Mouse (Mus musculus) left cerebral cortex, adult 9 months (tissue): ENCODE measurements at regions not wholly inside any gene's neighbourhood (a gene's known extent, or its start where the extent isn't known, plus 50 kb on each side); places are given as distances from the start of the nearest gene placed in this dataset.

ENCODE experiments used
- DNase-seq, 2 experiments: peaks; one replicate each; pipeline ENCODE4 v3.0.0; 2022; ENCODE audit warnings: low spot score in 2 of 2

DNA sequence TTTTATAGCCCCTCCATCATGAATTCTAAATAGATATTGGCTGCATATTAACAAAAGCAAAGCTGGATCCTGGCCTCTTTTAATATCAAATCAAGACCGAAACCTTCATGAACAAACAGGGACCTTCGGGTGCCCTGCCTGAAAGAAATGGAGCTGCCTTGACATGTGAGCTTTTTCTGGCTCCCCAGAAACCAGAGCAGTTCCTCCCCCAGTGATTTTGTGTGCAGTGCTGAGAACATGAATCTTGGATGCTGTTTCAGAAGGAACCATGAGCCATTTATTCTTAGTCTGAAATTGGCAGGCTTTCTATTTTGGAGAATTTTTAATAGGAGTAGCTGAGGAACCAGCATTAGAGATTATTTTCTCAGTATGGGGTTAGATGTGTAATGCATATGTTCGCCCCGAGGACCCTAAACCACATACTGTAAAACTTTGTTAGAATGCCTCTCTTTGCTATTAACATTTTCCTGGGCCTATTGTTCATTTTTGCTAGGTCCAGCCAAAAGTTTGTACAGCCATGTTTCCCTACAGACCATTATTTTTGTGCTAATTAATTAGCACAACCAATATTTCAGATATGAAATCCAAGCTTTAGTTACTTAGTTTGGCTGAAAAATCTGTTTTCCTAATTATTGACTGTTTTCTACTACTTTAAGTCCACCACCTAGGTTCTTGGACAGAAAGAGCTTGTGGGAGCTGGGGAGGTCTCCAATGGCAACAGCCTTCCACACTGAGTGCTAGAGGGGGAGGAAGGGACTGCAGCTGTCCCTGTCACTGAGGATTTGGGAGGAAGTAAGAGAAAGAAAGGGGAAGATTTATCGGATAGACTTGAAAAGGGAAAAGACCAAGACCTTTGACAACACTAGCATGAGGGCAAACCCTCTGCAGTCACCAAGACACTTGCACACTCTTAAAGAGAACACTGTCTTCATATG, 613.0 kb downstream of the Nfib start:
- peak; percentile 32 for DNase-seq

DNA sequence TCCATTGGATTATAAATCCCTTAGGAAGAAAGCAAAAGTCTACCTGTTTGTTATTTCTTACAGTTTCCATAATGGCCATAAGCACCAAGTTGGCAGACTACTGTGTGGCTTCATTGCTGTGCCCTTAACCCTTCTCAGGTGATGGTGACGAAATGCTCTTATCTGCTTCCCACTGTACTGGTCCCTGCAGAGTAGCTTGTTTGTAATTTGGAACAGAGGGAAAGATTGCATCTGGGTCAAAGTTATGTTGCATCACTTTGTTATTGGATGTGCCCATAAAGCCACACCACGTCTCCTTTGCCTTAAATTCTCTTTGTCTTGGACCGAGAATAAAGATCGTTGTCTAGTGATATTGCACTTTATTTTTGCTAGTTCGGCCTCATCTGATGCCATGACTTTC, 615.9 kb downstream of the Nfib start:
- no peak for DNase-seq

DNA sequence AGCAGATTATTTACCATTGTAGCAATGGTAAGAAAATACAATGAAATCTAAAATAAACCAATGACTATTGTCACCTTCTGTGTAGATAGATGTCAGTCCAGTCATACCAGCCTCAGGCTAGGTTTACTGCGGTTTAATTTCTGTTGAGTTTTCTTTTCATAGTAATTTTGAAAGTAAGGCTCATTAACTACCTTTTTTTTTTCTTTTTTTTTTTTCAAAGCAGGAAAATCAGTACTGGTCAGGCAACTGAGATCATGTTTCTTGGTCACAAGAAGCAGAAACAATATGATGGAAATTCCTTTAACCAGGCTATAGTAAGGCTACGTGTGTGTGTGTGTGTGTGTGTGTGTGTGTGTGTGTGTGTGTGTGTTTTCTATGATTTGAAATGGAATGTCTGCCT, 622.0 kb downstream of the Nfib start:
- no peak for DNase-seq

DNA sequence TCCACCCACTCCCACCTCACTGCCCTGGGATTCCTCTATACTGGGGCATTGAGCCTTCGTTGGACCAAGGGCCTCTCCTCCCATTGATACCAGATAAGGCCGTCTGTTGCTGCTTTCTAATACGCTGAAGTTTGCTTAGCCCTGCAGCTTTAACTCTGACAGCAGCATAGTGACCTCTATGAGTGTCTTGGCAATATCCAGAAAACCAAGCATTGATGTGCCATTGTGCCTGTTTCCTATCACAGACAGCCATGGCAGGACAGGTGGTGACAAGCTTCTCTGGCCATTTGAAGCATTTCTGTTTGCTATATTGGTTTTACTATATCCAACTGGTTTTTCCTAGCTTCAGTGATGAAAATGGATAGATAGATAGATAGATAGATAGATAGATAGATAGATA, 625.4 kb upstream of the Mpdz start:
- DNase-seq, result no peak

DNA sequence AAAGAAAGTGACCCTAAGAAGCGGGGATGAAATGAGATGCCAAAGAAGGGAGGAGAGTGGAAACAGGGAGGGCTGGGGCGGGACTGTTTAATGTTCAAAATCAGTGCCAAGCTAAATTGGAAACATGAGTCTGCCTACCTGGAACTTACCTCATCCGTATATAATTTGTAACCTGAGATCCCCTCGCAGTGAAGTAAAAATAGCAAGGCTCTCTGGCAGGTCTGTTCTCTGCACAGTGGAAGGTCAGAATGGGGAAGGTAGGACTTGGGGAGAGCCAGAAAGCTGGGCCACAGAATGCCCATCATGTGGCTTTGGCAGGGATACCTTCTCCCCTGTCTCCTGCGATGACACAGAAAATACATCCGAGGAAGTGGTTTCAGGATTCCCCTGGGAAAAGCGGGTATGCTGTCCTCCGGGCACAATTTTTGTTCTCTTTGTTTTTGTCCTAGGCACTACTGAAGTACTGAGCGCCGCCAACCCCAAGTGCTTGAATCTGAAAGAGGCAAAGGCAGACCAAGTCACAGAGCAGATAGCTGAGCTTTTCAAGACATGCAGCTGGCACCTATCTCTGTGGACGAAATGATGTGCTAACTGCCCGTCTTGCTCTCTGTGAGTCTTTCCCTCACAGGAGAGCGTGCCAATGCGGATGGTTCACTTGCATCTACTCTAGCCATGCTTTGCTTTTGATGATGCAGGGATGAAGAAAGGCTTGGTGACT, 623.2 kb upstream of the Mpdz start:
- DNase-seq, result no peak

DNA sequence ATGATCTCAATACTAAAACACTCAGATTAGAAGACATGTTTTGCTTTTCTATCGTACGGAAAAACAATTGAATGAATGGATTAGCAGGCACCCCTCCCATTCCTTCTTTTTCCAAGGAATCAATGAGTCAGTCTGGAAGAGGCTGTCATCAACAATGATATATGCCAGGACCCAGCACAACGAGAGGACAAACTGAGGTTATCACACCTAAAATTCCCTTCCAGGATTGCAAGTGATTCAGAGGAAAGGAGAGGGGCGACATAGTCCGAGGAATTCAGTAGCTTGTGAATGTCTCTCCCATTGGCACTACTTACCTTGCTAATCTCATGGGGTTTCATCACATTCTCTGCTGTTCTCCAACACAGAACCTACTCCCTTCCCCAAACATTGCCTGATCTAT, 620.1 kb upstream of the Mpdz start:
- no peak for DNase-seq

DNA sequence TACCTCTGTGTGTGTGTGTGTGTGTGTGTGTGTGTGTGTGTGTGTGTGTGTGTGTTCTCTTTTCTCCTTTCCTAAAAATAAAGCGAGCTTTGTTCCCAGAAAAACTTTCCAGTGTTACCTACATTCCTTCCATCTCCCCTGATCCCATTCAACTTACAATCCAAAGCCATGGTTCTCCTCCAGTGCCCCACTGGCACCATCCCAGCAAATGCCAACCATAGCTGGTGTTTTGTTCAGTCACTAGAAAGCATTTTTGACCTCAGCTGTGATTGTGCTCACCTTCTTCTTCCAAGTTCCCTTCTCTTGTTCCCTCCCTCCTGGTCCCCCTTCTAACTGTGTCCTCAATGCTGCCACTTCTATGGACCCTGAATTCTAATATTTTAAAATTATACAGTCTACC, 614.1 kb upstream of the Mpdz start:
- no peak for DNase-seq

DNA sequence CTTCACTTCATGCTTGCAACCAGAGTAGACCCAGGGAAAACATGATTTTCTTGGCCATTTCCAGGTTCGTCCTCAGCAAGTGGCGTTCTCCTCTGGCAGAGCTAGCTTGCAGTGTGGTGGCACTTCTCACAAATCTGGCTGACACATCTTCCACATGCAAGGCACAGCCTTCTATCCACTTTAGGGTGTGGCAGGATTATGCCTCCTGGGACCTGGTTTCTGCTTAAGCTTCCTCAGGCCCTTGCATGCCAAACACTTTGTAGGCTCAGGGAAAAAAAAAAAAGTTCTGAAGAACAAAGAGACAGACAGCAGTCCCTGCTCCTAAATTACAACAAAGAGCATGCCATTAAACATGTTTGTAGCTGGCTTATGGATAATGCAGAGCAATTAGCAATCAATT, 605.6 kb upstream of the Mpdz start:
- DNase-seq, result no peak

DNA sequence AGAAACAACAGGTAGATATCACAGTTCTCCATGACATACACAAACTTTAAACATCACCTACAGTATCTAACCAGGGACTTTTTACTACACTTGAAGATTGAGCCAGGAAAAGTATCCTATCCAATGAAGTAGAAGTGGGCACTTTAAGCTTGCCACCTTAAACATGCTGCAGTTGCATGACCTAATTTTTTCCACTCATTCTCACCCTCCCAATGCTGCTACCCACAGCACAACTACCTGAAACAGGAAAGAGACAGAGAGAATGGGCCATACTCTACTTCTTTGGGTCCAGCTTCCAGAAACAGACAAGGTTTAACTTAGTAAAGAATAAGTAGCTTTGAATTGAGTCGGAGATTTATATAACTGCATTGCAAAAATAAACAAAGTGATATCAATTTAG, 594.9 kb upstream of the Mpdz start:
- DNase-seq, result no peak

DNA sequence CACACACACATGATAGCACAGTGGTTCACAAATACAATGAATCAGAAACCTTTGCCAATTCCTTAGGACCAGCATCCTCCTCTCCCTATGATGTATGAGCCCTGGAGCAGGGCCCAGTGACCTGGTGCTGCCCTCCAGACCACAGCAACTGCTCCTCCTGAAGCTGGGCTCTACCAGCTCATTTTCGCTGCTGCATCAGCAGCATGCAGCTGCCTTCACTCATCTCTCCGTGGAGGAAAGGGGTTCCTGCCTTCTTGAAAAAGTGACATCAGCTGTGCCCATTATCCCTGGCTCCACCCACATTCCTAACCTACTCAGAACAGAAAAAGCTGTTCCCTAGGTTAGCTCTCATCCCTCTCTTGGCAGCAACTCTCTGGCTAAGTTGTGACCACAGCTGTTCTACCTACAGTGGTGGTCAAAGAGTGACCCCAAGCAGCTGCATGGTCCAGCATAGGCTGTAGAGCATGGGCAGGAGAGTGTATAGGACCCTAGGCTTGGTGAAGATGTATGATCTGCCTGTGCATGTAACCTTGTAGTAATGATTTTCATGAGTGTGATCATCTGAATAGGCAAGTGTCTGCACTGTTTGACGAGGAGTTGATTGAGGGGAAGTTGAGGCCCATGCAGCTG, 592.6 kb upstream of the Mpdz start:
- no peak for DNase-seq

DNA sequence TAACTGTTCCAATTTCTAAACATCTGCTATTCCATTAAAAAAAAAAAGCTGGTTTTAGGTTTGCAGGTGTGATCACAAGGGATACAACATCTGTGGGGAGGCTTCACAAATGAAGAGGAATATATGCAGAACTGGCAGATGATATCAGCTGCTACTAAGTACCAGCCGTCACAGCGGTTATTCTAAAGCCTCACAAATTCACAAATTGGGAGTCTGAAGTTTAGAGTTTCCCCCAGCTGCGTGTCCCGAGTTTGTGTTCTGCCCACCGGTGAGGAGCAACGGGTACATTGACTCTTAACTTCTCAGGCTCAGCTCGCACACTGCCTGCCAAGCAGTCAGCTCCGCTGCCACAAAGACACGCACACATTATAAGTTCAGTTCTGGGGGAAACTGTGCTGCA, 586.6 kb upstream of the Mpdz start:
- DNase-seq, result no peak

DNA sequence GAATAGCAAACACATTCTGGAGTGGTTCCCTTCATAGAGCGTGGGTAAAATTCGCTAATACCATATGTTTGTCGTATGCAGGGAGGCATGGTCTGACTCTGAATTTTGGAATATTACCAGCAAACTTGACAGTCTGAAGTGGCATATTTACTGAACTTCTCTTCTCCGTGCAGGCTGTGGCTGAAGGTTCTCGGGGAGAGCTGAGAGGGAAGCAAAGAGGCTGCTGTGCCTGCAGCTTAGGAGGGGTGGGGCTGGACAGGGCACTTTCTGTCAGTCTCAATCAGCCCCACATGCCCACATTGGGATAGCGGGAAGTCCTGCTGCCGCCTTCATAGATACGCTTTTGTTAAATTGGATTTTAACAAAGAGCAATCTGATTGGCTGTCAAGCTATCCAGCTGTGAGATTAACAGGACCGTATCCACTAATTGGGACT, 584.8 kb upstream of the Mpdz start:
- DNase-seq, result no peak

DNA sequence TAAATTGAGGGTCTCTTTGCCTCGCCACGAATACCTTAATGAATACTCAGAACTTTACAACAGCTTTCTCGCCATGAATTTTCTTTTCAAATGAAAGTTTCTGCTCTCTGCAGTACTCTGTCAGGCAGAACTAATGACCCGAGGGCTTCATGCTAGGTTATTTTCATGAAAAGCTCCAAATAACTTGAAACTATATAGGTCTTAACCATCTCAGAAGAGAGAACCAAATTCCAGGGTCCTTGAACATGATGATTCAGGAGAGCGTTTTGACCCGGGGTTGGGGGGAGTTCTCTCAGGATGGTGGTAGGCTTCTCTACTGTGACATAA, 558.8 kb upstream of the Mpdz start:
- no peak for DNase-seq

DNA sequence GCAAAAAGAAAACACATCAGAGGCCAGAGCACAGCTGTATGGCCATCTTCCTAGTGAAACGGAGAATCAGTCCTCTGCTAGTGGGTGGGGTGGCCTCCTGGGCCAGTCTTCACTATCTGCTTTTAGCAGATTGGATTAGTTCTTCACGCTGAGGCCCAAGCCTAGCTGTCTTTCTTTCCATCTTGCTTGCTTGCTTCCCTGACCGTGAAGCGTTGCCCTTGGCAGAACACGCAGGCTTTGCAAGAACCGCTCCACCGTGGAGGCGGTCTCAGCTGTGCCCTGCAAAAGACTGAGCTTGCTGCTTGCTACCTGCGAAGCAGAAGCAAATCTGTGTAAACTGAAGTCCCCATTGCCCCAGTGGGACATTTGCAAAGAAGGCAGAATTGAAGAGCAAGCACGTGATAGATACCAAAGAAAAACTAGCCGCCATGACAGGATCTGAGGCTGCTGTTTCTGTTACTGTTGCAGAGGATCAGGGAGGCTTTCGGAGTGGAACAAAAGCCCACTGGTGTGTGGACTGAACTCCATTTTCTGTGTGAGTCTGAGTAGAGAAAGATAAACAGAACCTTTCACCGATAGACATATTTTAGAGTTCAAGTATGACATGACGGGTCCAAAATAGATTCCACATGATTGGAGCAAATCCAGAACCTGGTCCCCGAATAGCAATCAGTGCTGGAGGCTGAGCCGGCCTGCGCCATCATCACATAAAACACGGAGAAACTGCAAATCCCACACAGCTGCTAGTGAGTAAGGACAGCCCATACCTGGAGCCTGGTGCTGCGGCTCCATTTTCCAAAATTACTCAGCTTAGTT, 558.2 kb upstream of the Mpdz start:
- peak in 1 of 2 experiments; percentile 7 for DNase-seq

DNA sequence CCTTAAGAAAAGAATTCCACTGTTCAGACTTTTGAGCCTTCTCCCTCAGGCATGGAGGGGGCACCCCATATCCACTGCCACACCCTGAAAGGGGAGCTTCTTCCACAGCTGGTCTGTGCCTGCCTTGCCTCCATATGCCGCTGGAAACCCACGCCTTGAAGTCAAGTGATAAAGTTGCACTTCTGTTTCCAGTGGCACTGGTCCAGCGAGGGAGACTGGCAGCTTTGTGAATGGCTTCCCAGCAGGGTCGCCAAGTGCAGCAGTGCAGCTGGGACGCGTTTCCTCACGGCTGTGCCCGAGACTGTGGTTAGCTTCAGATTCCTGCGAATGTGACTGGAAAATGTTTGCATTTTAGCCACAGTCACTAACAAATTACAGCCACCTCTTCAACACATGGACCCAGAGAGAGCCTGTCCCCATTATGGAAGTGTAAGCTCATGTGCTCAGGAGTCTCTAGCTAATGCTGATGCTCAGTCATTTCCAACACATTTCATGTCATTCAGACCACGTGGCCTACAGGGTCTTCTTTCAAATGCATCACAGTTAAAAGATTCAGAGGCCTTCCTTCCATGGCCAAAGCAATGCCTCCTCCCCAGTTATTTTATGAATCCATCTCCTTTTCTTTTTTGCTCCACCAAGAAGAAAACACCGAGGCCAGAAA, 557.2 kb upstream of the Mpdz start:
- peak in 1 of 2 experiments; percentile 38 for DNase-seq

DNA sequence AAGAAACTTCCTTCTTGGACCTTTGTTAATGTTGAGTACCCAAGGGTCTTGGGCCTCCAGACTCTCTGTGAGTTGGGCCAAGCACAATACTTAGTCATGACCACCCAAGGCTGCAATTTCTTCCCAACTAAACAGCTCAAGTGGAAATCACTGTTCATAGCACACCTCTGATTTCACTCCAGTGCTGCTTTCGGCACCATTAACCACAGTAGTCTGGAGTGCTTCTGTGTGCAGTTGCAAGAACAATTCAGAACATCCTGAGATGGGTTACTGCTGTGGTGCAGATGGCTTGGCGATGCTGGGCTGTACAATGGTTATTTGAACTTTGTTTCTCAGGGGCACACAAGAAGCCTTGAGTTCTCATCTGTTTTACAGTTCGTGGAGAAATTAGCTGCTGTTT, 556.5 kb upstream of the Mpdz start:
- DNase-seq, result no peak

DNA sequence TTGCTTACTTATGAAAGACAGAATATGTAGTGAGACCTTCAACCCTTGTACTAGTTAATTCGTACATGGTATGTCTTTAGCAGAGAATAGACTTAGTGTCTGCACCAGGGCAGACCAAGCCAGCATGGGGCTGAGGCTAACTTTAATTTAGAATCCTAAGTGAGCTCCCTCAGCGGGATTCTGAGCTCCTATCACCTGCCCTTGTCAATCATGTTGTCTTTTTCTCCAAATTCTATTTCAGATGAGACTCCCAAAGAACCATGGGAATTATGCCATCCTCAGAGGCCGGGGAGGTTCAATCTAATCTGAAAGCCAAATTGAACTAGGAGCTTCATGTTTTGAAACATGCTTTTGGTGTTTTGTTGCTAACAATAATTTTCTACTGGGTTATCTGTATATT, 553.8 kb upstream of the Mpdz start:
- no peak for DNase-seq

DNA sequence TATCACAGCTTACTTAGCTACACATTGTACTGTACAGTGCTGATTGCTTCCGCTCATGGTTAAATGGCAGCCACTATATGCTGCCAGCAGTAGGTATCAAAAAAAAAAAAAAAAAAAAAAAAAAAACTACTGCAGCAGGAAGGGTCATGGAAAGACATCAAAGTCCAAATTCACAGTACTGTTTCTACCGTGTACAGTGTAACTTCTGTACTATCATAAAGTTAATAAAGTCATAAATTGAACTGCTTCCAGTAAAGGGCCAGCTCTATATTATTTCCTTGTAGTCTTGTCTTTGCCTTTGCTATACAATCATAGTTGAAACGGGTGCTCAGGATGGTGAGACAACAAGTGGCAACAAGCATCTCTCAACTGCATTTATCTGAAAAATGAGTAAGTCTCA, 552.6 kb upstream of the Mpdz start:
- DNase-seq, result no peak

DNA sequence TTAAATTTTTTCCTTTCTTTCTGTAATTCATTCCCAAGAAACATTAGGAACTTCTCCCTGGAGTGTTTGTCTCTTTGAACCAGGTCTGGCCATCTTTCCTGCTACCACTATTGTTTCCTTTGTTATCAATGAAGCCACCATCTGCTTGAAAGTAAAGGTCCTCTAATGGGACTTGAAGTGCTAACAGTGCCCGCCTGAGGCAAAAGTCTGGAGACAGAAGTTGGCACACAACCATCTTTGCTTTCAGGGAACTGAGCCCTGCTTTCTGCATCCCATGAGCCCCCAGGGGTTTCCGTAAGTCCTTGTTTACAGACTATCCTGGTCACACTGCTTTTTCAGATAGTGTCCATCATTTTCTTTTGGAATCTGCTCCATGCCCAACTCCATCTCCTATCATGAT, 546.2 kb upstream of the Mpdz start:
- no peak for DNase-seq

DNA sequence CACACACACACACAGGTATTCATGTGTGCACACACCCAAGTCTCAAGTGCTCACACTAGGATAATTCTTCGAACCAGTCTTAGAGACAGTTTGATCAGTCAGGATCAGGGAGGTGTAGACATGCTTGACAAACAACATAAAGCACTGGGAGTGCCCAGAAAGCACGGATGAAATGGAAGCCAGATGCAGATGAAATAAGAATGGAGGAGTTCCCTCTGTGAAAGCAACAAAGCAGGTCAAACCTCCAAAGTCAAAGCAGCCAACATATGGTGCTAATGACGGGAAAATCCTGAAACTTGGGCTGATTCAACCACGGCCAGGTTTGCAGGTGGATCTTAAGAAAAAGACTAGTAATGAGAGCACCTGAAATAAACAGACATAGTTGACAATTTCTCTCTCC, 544.0 kb upstream of the Mpdz start:
- DNase-seq, result no peak

DNA sequence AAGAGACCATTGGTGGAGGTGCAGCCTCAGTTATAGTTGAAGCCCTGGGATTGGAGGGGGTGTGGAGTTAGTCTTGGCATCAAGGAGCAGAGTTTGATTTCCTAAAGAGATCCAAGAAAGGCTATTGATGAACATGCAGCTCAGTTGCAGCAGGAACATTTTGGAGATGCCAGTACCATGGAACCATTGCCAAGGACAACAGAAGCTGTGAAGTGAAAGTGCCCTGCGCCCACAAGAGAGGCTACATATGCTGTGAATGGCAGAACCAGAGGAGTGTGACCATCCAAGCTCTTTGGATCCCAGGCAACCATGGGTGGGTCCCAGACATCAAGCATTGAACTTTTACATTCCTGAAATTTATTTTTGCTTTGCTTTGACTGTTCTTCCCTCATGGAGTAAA, 539.2 kb upstream of the Mpdz start:
- no peak for DNase-seq

DNA sequence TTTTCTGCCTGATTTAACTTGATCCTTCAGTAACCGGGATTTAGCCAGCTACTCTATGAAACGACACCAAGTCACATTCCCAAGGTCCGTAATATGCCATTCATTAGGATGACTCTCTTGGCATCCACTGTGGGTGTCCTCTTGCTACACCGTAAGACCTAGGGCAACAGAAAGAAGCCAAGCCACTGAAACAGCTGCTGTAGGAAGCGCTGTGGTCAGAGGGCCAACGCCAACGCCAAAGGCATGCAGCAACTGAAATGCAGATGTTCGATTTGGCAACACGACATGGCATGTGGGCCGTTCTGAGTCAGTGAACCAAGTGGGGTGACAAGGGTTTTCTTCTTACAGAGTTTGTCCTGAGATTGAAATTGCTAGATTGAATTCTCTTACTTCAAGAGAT, 527.9 kb upstream of the Mpdz start:
- no peak for DNase-seq
